Mouse (Mus musculus) cerebellum, adult 11-12 months (tissue): Measurements from ENCODE around the gene Prrc2a.

Experiments
- DNase-seq: peaks from one replicate; pipeline ENCODE4 v3.0.0; 2022

Prrc2a gene

GRCm38 (mm10) chr17:35100196-35100765, 64.4 kb downstream of the Prrc2a start:
- no peak for DNase-seq
